Mouse (Mus musculus) retina, adult 2 months (tissue): Measurements from ENCODE around the gene Map3k14.

ENCODE experiments used
- DNase-seq: peaks from one replicate; pipeline ENCODE4 v3.0.0-alpha.2; 2012; ENCODE audit warnings: low read depth, low spot score

Gene Map3k14

GRCm38 (mm10) chr11:103175688-103176442 is 91.4 kb downstream of the Map3k14 start:
- DNase-seq: no peak

DNA sequence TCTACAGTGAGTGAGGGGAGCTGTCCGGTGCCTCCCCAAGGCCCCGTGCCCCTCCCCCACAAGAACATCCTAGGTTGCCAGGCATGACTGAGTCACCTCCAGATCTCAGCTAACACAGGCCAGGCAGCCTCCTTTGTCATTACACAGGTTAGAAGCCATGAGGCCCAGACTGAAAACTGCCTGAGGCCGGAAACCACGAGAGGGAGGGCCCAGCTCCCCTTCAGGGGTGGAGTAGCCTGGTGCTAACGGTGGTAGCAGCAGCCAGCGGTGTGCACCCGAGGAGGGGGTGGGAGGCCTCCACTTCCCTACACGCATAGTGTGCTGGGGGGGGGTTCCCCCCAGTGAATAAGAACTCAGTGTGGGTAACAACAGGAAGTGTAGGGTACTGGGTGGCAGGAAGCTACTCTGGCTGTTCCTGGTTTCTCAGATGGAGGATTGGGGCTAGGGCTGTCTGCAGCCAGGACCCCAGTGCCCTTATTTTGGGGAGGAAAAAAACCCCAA is 92.3 kb downstream of the Map3k14 start:
- no peak for DNase-seq

DNA sequence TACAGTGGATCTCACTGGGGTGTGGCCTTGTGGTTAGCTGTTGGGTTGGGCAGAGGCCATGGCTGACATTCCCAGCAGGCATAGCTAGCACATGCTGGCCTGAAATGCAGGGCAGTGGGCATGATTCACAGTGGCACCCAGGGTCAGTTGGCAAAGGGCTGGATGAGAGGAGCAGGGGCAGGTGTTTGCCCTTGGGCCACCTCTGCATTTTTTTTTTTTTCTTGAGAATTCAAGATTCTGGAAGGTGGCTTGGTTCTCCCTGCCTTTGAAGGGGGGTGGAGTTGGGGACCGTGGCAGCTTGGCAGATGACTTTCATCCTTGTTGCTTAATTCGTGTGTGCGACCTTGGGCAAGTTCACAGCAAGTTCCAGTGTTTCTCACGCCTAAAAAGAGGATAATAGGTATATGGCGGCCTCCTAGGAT is 92.8 kb downstream of the Map3k14 start:
- DNase-seq: no peak

DNA sequence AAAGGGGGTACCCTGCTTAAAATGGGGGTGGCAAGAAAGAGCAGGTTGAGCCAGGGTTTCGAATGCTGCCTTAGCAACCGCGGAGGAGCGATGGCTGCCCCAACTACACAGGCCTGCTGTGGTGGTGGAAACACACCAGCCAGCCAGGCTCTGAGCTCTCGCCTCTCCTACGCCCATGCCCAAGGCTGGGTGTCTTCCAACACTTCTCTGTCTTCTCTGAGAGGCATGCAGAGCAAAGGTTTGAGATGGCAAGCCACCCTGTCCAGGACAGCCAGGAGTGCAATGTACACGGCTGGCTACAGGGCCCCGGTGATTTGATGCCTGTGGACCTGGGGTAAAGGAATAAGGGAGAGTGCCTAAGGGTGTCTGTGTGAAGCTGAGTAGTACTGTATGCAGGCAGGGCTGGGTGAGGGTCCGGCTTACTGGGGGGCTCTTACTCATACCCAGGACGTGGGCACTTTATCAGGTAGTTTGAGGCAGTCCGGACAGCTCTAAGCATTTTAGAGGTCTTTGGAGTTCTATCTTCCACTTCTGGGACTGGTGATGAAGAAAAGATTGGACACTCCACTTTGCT is 93.4 kb downstream of the Map3k14 start:
- no peak for DNase-seq

- no peak for DNase-seq
Measured at GRCm38 (mm10) chr11:103173041-103173770, 94.1 kb downstream of the Map3k14 start.

DNA sequence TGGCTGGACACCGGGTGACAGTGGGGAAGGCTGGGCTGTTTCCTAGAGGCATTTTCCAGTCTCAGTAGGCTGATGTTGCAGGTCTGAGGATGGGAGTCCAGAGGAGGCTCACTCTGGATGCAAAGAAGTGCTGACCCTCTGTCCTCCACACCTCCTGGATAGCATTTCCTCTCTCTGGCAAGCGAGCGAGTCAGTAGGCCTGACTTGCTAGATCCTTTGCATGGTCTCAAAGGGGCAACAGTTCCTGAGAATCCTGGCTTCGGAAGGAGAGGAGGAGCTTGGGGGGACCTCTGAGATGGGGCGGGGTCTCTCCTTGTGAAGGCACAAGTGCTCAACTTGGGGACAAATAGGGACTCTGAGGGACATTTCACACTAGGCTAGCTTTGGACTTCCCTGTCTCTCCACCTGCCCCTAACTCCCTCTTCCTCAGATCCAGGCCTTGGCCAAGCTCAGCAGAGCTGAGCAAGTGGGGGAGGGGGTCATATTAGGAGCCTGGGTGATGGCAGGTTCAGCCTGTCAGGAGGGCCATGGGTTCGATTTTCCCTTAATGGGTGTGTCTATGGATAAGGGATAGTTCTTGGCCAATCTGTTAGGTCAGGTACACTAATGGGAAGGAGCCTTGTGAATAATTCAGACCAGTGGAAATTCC is 94.8 kb downstream of the Map3k14 start:
- DNase-seq: no peak

DNA sequence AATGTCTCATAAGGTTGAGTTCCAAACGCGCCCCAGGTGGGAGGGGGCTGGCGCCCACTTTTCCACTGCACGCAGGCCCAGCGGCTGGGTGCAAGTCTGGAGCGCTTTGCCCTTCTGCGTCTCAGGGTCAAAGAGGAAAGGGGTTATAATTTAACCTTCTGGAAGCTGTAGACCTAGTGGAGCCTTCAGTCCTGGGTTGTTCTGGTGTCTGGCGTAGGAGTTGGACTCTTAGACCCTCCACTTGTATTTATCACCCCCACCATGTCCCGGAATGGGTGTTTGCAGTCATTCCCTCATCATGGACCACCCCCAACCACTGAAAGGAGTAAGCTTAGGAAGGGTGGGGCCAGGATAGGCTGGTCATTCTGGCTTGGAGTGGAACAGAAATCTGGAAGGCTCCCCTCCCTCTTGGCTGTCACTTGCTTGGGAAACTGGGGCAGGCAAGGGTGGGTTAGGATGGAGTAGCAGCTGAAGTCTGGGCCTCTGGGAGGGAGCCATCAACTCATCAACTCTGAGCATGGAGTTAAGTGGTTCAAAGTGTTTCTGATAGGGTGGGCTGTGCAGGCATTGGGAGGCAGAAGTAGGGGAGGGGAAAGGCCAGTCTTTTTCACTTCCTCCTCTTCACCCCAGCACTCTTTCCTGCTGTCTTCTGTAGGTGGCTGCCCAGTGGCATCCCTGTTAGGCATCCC is 95.4 kb downstream of the Map3k14 start:
- no peak for DNase-seq

GRCm38 (mm10) chr11:103171286-103171620 is 96.0 kb downstream of the Map3k14 start:
- no peak for DNase-seq

- DNase-seq: no peak
Measured at GRCm38 (mm10) chr11:103170494-103171285, 96.6 kb downstream of the Map3k14 start, which contains the start of gene Fmnl1. Gene Fmnl1, plus strand, starts transcription at chr11:103171107.

DNA sequence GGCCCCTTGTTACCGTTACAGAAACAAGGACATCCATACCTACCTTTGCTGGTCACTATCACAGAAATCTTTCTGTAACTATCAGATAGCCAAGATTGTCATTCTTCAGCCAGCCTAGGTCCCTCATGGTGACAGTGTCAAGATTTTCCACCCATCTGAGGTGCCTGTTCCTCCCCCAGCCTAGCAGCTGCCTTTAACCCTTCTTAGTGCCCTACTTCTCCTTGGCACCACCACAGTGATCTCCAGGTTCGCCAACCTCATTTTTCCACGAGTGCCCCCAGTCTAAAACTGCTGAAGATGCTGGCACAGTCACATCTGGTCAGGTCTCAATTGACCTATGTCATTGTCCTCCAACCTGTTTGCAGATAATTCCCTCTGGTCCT is 97.2 kb downstream of the Map3k14 start:
- DNase-seq: no peak
